Mouse (Mus musculus): ENCODE data around the gene Ctla2b.
"Not testable (repeated sequence)": the region's sequence is repeated elsewhere in the genome, so short reads cannot be mapped to it uniquely, and the experiment has no call there.

The Ctla2b gene

DNA sequence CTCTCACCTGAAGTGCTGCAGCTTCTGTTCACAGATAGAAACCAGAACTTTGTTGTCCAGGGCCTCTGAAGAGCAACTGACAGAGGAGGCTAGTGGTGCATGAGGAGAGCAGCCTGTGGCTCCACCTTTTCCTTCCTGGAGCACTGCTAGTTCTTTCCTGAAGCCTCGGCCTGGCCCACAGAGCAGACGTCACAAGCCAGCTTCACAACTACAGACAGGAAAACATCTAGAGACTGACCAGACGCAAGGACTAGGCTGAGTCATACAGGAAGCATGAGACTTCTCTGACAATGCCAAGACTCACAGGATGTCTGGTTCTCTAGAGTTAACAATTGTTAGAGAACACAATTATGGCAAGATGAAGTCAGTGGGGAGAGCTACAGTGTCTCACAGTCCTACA is at the start of gene Ctla2b:
TSS of gene Ctla2b (minus strand) at position 120 of the 400 bp plus-strand sequence.
- no peak for DNase-seq

GRCm38 (mm10) chr13:60941884-60942283 is 44.6 kb upstream of the Ctla2b start, which contains the start of gene Tpbpa:
Gene Tpbpa, minus strand, starts transcription at chr13:60941984.
- not testable (repeated sequence) for DNase-seq

DNA sequence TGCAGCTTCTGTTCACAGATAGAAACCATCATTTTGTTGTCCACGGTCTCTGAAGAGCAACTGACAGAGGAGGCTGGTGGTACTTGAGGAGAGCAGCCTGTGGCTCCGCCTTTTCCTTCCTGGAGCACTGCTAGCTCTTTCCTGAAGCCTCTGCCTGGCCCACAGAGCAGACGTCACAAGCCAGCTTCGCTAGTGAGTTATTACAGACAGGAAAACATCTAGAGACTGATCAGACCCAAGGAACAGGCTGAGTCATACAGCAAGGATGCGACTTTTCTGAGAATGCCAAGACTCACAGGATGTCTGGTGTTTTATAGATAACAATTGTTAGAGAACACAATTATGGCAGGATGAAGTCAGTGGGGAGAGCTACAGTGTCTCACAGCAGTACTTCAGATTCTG is 39.3 kb upstream of the Ctla2b start, which contains the start of the genes Gm49391 and Ctla2a:
TSS of gene Gm49391 (minus strand) at position 72 of the 402 bp plus-strand sequence.
TSS of gene Ctla2a (minus strand) at position 126 of the 402 bp plus-strand sequence.
- DNase-seq, result no peak

- not testable (repeated sequence) for DNase-seq
These were observed 38.2 kb upstream of the Ctla2b start, which contains the start of gene Gm49393 for GRCm38 (mm10) chr13:60935490-60935889. Gene Gm49393, minus strand, starts transcription at chr13:60935590.

DNA sequence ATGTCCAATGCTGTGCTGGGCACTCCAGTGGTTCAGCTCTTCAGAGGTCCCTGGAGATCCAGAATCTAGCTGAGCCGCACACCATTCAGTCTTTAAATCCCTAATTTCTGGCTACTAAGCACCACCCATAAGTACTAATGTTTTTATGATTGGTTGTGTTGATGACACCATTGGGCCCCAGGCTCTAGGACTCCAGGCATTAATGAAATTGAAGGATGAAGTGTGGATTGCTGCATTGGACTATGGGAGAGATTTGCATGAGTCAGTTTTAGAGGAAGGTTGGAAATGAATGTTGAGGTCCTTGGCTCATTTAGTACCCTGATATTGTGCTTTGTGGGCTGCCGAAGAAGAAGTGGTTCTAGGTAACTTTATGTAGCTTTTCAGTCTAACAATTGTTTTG is 7.5 kb upstream of the Ctla2b start, which contains the start of gene Tpbpb:
TSS of gene Tpbpb (minus strand) at position 101 of the 400 bp plus-strand sequence.
- DNase-seq, result not testable (repeated sequence)

- not testable (repeated sequence) for DNase-seq
These were observed 453 bp downstream of the Ctla2b start, which contains the start of gene Gm49392 for GRCm38 (mm10) chr13:60896794-60897193. Gene Gm49392, minus strand, starts transcription at chr13:60896894.

DNA sequence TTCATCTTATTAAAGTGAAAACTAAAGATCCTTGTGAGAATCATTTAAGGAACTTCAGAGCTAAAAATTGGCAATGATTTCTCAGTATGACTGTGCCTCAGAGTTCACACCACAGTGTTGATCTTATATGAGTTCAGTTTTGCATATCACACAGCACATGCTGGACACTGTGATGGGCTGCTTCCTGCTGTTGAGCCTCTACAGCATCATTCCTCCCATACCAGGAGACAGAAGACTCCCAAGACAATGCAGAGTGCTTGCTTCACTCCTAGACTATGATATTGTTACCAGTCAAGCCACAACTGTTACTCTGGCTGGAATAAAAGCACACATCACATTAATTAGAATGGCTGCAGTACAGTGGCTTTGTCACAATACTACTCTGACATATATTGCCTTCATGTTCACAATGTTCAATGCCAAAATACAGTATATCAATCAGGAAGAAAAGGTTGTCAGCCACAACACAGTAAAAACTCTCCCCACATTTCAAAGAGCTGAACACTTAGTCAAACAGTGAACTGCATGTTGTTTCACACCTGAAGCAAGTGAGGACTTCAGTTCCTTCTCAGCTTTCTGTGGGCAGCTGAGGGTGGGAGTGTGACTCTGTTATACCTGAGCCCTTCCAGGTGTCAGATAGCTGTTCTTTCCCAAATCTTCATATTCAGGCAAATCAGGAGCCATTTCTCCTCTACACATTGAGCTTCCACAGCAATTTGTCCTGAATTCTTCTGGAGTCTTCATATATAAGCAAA is 1.7 kb downstream of the Ctla2b start:
- no peak for DNase-seq

GRCm38 (mm10) chr13:60892301-60892700 is 4.9 kb downstream of the Ctla2b start:
- no peak for DNase-seq

- no peak for DNase-seq
These were observed 33.0 kb downstream of the Ctla2b start, which contains the start of gene 4930486L24Rik for GRCm38 (mm10) chr13:60864281-60864680. Gene 4930486L24Rik, minus strand, starts transcription at chr13:60864475.

DNA sequence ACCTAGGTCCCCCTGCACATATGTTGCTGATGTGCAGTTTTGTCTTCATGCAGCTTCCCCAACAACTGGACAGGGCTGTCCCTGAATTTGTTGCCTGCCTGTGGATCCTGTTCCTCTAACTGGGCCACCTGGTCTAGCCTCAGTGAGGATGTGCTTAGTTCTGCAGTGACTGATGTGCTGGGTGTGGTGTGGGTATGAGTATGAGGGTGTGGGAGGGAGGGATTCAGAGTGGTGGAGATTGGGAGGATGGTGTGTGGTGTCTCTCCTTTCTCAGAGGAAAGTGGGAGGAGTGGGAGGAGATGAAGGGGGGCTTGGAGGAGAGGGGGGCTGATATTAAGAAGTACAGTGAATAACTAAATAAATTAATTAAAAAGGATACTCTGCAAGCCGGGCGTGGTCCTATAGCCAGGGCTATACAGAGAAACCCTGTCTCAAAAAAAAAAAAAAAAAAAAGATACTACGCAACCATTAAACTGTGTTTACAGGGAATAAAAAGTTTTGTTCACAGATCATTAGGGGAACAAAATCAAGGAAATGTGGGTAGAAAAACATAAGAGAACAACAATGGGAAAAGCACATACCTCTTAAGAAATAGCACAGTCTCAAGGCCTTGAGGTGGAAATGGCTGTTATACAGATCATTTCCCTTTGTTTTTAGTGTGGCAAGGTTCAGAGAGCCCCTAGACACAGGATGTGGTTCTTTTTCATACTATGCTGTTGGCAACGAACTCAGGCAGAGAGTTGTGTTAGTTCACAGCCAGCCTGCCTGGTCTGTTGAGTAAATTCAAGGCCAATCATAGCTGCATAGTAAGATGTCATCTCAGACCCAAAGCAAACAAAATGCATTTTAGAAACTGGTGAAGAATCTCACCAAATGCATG is 48.8 kb downstream of the Ctla2b start:
- no peak for DNase-seq

Data from B cell, adult 2 months (primary cell).